Mouse (Mus musculus) layer of hippocampus, postnatal 14 days (tissue): ENCODE measurements around the gene Eci1. TPM values are rescaled to one million over a fixed set of nuclear protein-coding genes. Genes with fewer than 3 reads are reported as not detected.
"Not testable (repeated sequence)": the region's sequence is repeated elsewhere in the genome, so short reads cannot be mapped to it uniquely, and the experiment has no call there.

Experiments
- DNase-seq, 2 experiments: peaks; one replicate each; pipeline ENCODE4 v3.0.0; 2021 to 2022; ENCODE audit warnings: low spot score in 2 of 2, mixed read lengths in 1 of 2
- total RNA-seq, 2 experiments: library from RNA; stranded (reverse); gene quantifications; 2 replicates each; pipeline ENCODE4 v1.2.3; 2021

The Eci1 gene
- total RNA-seq, 2 experiments from 2014 or later: 25.4 to 28.0 TPM

GRCm38 (mm10) chr17:24437016-24437415 is 10.6 kb downstream of the Eci1 start:
- no peak for DNase-seq

GRCm38 (mm10) chr17:24440377-24440776 is 13.9 kb downstream of the Eci1 start:
- DNase-seq: no peak

GRCm38 (mm10) chr17:24441148-24441547 is 14.7 kb downstream of the Eci1 start:
- DNase-seq: no peak

- DNase-seq: no peak
These were observed 15.7 kb downstream of the Eci1 start for GRCm38 (mm10) chr17:24442107-24442506.

GRCm38 (mm10) chr17:24442632-24443155 is 16.3 kb downstream of the Eci1 start, which contains the start of gene Dnase1l2:
Gene Dnase1l2 (minus strand): TSS chr17:24443105.
- no peak for DNase-seq

- no peak for DNase-seq
These were observed 17.0 kb downstream of the Eci1 start for GRCm38 (mm10) chr17:24443409-24443808.

- DNase-seq: no peak
These were observed 20.1 kb downstream of the Eci1 start for GRCm38 (mm10) chr17:24446590-24446989.

GRCm38 (mm10) chr17:24449507-24449906 is 23.1 kb downstream of the Eci1 start:
- DNase-seq: no peak

GRCm38 (mm10) chr17:24451220-24451619 is 24.8 kb downstream of the Eci1 start:
- no peak for DNase-seq

GRCm38 (mm10) chr17:24453372-24453771 is 26.9 kb downstream of the Eci1 start:
- no peak for DNase-seq

GRCm38 (mm10) chr17:24454218-24454755 is 27.8 kb downstream of the Eci1 start:
- no peak for DNase-seq

- DNase-seq: peak; percentile 98 to 99
These were observed 28.5 kb downstream of the Eci1 start for GRCm38 (mm10) chr17:24454756-24455522.

GRCm38 (mm10) chr17:24455523-24456206 is 29.2 kb downstream of the Eci1 start:
- not testable (repeated sequence) for DNase-seq

- no peak for DNase-seq
These were observed 35.1 kb downstream of the Eci1 start for GRCm38 (mm10) chr17:24461580-24461979.

GRCm38 (mm10) chr17:24462932-24463331 is 36.5 kb downstream of the Eci1 start:
- DNase-seq: no peak

- DNase-seq: no peak
These were observed 37.1 kb downstream of the Eci1 start for GRCm38 (mm10) chr17:24463374-24464133.

- no peak for DNase-seq
These were observed 42.3 kb downstream of the Eci1 start for GRCm38 (mm10) chr17:24468636-24469246.

GRCm38 (mm10) chr17:24469336-24469909 is 43.0 kb downstream of the Eci1 start:
- DNase-seq: no peak

- peak; percentile 99 to 100 for DNase-seq
These were observed 43.6 kb downstream of the Eci1 start, which contains the start of the genes E4f1 and Pgp for GRCm38 (mm10) chr17:24469910-24470602. Gene E4f1 (minus strand): TSS chr17:24470313. Gene Pgp (plus strand): TSS chr17:24470392.
